Mouse (Mus musculus) forebrain, embryonic 14.5 days (tissue): Measurements from ENCODE around the gene Apba1. TPM values are rescaled to one million over a fixed set of nuclear protein-coding genes. Genes with fewer than 3 reads are reported as not detected.
A peak's percentile ranks its signal among the peaks of the same experiment; 100 is the strongest.

Experiments used
- ATAC-seq: fragments of 200-750 bp; cut with Nextera tagmentation; 2 replicates; pipeline ENCODE4 v1.8.0; 2017; ENCODE audit warnings: mild to moderate bottlenecking, moderate library complexity
- DNase-seq: peaks from one replicate; pipeline ENCODE4 v3.0.0-alpha.2; 2015; ENCODE audit warnings: low spot score
- H3K27ac ChIP-seq: fragments of 300-500 bp; sonication (generic); 2 replicates; pipeline ENCODE4 v1.5.1; 2014; ENCODE audit warnings: low read depth, mild to moderate bottlenecking, control low read depth, low read length, moderate library complexity
- H3K27me3 ChIP-seq: fragments of 300-500 bp; sonication (generic); replicated peaks from 2 replicates; pipeline ENCODE4 v1.6.1; 2014; ENCODE audit warnings: low read length, control low read depth, mixed read lengths; ENCODE audit not compliant: control insufficient read depth, insufficient read depth
- H3K36me3 ChIP-seq: fragments of 300-500 bp; sonication (generic); 2 replicates; pipeline ENCODE4 v1.6.1; 2014; ENCODE audit warnings: low read length, control low read depth; ENCODE audit not compliant: control insufficient read depth, insufficient read depth
- H3K4me1 ChIP-seq: fragments of 300-500 bp; sonication (generic); 2 replicates; pipeline ENCODE4 v1.6.1; 2014; ENCODE audit warnings: antibody characterized with exemption, low read length, control low read depth; ENCODE audit not compliant: control insufficient read depth, insufficient read depth
- H3K4me2 ChIP-seq: fragments of 300-500 bp; sonication (generic); 2 replicates; pipeline ENCODE4 v1.6.1; 2014; ENCODE audit warnings: mild to moderate bottlenecking, control low read depth, low read length
- H3K4me3 ChIP-seq: fragments of 300-500 bp; sonication (generic); 2 replicates; pipeline ENCODE4 v1.5.1; 2014; ENCODE audit warnings: low read depth, low read length, control low read depth
- H3K9ac ChIP-seq: fragments of 300-500 bp; sonication (generic); 2 replicates; pipeline ENCODE4 v1.6.1; 2014; ENCODE audit warnings: mild to moderate bottlenecking, low read length, control low read depth, moderate library complexity
- H3K9me3 ChIP-seq: fragments of 300-500 bp; sonication (generic); replicated peaks from 2 replicates; pipeline ENCODE4 v1.6.1; 2016; ENCODE audit warnings: low read length, control low read depth, mixed read lengths; ENCODE audit not compliant: control insufficient read depth
- WGBS: fragments of 180-500 bp; shearing (Covaris S2); extraction: QIAGEN DNeasy Blood & Tissue Kit; methylation state at CpG from one replicate; pipeline ENCODE4 v1.1.7; 2014; 5-methylcytosine and 5-hydroxymethylcytosine counted together
- polyA plus RNA-seq: library from polyadenylated mRNA; unstranded; fragments of >200 nt; fragmentation: Nextera tagmentation; extraction: Ambion mirVana; gene quantifications from 2 replicates; pipeline ENCODE4 v1.2.1, GENCODE M21; 2014

Gene Apba1
- 5.1 and 5.8 TPM in 2 replicates for polyA plus RNA-seq

- Histone ChIP-seq H3K4me3 (peak within 1 kb of the TSS; percentile 68), H3K27ac (peak within 1 kb of the TSS; percentile 96), H3K4me1 (peaks cover 13% of the 10 kb centered on the region), H3K4me2 (peak within 1 kb of the TSS; percentile 67), H3K27me3 (no peaks in the 10 kb centered on the region), H3K9ac (peak within 1 kb of the TSS; percentile 83), H3K9me3 (no peaks in the 10 kb centered on the region), H3K36me3 (no peaks in the 10 kb centered on the region)
- peak; percentile 87 for ATAC-seq
- under 1% methylated on average over 81 of the region's 98 CpGs for WGBS
- peak; percentile 89 for DNase-seq
Observed at GRCm38 (mm10) chr19:23758554-23759321, at the start of gene Apba1. Gene Apba1 (plus strand): TSS chr19:23758887.

DNA sequence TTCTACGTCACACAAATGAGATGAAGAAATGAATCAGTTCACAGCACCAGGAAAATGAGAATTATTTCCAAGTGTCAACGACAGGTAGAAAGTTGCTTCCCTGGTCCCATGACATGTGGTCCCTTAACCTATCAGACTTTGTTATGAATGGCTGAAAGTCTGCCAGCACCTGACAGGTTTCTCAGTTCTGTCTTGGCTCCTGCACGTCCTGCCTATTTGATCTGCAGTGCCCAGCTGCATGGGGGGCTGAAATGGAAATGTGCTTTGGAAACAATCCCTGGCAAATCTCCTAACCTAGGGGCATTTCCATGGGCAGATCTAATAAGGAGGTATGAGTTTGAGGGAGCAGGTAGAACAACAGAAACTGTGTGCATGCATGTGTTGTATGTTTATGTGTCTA lies 12.2 kb upstream of the Apba1 start:
- H3K4me1 ChIP-seq, result no peaks in the 10 kb centered on the region
- no peak overlapping the region for H3K9ac ChIP-seq
- DNase-seq (no peak), ATAC-seq (no peak)
- no peaks in the 10 kb centered on the region for H3K27me3 ChIP-seq
- H3K27ac ChIP-seq, result no peak overlapping the region
- no peak overlapping the region for H3K4me2 ChIP-seq
- H3K4me3 ChIP-seq, result no peak overlapping the region
- no peaks in the 10 kb centered on the region for H3K9me3 ChIP-seq
- WGBS, result 68% methylated on average over 3 of the region's 3 CpGs
- H3K36me3 ChIP-seq, result no peaks in the 10 kb centered on the region

GRCm38 (mm10) chr19:23757011-23757410 lies 1.7 kb upstream of the Apba1 start:
- Histone ChIP-seq H3K36me3 (no peaks in the 10 kb centered on the region), H3K27ac (no peak overlapping the region), H3K27me3 (no peaks in the 10 kb centered on the region), H3K4me3 (no peak overlapping the region), H3K9me3 (no peaks in the 10 kb centered on the region), H3K4me1 (peaks cover 13% of the 10 kb centered on the region), H3K4me2 (no peak overlapping the region), H3K9ac (no peak overlapping the region)
- DNase-seq, result no peak
- ATAC-seq, result no peak
- WGBS, result 17% methylated on average over 7 of the region's 7 CpGs

GRCm38 (mm10) chr19:23757961-23758553 lies 630 bp upstream of the Apba1 start:
- no peaks in the 10 kb centered on the region for H3K36me3 ChIP-seq
- under 1% methylated on average over 40 of the region's 40 CpGs for WGBS
- peak overlapping the region; percentile 68 for H3K4me3 ChIP-seq
- H3K4me1 ChIP-seq, result peaks cover 13% of the 10 kb centered on the region
- H3K9me3 ChIP-seq, result no peaks in the 10 kb centered on the region
- peak overlapping the region; percentile 67 for H3K4me2 ChIP-seq
- peak overlapping the region; percentile 83 for H3K9ac ChIP-seq
- DNase-seq (peak; percentile 97), ATAC-seq (peak; percentile 85)
- H3K27ac ChIP-seq, result peak overlapping the region; percentile 96
- H3K27me3 ChIP-seq, result no peaks in the 10 kb centered on the region

GRCm38 (mm10) chr19:23759322-23759945 lies 747 bp downstream of the Apba1 start:
- H3K9me3 ChIP-seq, result no peaks in the 10 kb centered on the region
- DNase-seq, result peak; percentile 73
- H3K9ac ChIP-seq, result peak overlapping the region; percentile 83
- peaks cover 17% of the 10 kb centered on the region for H3K4me1 ChIP-seq
- no peaks in the 10 kb centered on the region for H3K36me3 ChIP-seq
- no peaks in the 10 kb centered on the region for H3K27me3 ChIP-seq
- WGBS, result 2% methylated on average over 17 of the region's 17 CpGs
- H3K4me3 ChIP-seq, result peak overlapping the region; percentile 68
- ATAC-seq, result peak; percentile 32; the same call in 1 of the 2 replicates
- H3K27ac ChIP-seq, result peak overlapping the region; percentile 96
- peak overlapping the region; percentile 67 for H3K4me2 ChIP-seq

DNA sequence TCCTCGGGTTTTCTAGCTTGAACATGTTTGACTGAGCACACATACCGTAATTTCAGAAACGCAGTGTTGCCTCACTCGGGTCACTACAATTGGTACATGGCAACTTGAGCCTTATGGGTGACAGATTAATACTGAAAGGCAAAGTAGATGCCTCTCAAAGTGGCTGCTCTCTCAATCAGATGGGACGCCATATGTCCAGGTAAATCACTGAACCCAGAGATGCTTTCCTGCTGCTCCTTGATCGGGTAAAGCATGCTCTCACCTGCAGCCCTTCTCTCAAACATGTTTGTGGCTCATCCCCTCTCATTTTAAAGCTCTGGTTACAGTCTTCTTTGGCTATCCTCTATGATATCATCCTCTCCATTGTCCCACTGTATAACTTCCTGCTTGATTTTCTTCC lies 4.7 kb downstream of the Apba1 start:
- ATAC-seq, result no peak
- no peak overlapping the region for H3K4me3 ChIP-seq
- no peaks in the 10 kb centered on the region for H3K36me3 ChIP-seq
- no peak overlapping the region for H3K4me2 ChIP-seq
- H3K4me1 ChIP-seq, result peaks cover 17% of the 10 kb centered on the region
- WGBS, result 86% methylated on average over 6 of the region's 6 CpGs
- H3K9me3 ChIP-seq, result no peaks in the 10 kb centered on the region
- DNase-seq, result no peak
- no peak overlapping the region for H3K27ac ChIP-seq
- no peak overlapping the region for H3K9ac ChIP-seq
- no peaks in the 10 kb centered on the region for H3K27me3 ChIP-seq

DNA sequence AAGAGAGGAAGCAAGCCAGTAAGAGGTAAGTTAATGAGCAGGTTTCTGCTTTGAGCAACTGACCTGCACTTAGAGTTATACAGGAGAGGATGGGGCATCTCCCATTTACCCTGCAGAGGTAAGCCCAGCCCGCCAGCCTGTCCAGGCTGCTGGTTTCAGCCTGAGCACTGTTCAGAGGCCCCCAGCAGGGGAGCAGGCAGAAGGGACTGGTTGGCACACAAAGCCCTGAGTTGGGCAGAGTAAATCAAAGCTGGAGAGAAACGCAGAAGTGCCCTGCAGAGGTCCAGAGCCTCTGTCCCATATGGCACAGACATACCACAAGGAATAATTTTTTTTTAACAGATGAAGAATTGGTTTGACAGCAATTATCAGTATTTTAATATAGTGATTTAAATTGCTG lies 5.4 kb downstream of the Apba1 start:
- ATAC-seq, result no peak
- Histone ChIP-seq H3K27me3 (no peaks in the 10 kb centered on the region), H3K27ac (no peak overlapping the region), H3K4me1 (peaks cover 17% of the 10 kb centered on the region), H3K4me3 (no peak overlapping the region), H3K36me3 (no peaks in the 10 kb centered on the region), H3K4me2 (no peak overlapping the region), H3K9ac (no peak overlapping the region), H3K9me3 (no peaks in the 10 kb centered on the region)
- DNase-seq, result no peak
- WGBS, result 28% methylated on average over 2 of the region's 2 CpGs

DNA sequence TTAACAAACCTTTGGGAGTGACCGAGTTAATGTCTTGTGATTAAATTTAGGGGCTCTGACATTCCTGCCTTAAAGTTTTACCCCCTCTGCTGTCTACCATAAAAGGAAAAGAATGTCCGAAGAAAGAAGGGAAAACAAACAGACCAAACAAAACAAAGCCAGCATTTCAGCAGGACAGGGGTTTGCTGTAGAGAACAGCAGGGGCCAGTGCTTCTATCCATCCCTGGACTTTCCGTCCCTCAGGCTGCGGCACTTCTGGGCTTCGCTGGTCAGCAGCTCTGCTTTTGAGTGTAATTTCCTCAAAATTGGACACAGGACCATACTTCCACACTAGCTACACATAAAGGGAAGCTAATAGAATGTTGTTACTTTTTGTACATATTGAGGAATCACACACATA lies 10.2 kb downstream of the Apba1 start:
- peaks cover 18% of the 10 kb centered on the region for H3K4me1 ChIP-seq
- no peaks in the 10 kb centered on the region for H3K27me3 ChIP-seq
- H3K4me3 ChIP-seq, result no peak overlapping the region
- H3K27ac ChIP-seq, result no peak overlapping the region
- H3K36me3 ChIP-seq, result no peaks in the 10 kb centered on the region
- no peak overlapping the region for H3K4me2 ChIP-seq
- DNase-seq (no peak), ATAC-seq (no peak)
- no peaks in the 10 kb centered on the region for H3K9me3 ChIP-seq
- 40% methylated on average over 5 of the region's 5 CpGs for WGBS
- no peak overlapping the region for H3K9ac ChIP-seq
